Mouse (Mus musculus): Measurements from ENCODE around the gene Zfp866. TPM values are rescaled to one million over a fixed set of nuclear protein-coding genes. Genes with fewer than 3 reads are reported as not detected.
A peak's percentile ranks its signal among the peaks of the same experiment; 100 is the strongest.

Gene Zfp866
- polyA plus RNA-seq, 1 experiment from 2014 or later: 16.7 TPM

DNA sequence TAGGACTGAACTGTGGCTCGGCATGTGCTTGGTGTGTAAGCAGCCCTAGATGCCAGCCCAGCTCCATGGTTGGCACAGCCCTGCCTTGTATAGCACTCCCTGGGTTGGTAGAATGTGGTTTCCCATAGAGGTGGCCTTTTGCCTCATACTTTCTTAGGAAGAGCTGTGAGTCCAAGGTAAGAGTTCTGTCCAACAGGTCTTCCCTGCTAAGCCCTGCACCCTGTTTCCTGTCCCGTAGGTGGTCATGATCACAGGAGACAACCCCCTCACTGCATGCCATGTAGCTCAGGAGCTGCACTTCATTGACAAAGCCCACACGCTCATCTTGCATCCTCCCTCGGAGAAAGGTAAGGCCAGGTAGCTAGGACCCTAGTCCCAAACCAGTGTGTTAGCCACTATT is 10.8 kb upstream of the Zfp866 start:
- peaks cover 52% of the 10 kb centered on the region for H3K36me3 ChIP-seq (ENCODE audit: control insufficient read depth, insufficient read depth, low read length)
- ATAC-seq: no peak
- WGBS: 91% methylated on average over 4 of the region's 4 CpGs

DNA sequence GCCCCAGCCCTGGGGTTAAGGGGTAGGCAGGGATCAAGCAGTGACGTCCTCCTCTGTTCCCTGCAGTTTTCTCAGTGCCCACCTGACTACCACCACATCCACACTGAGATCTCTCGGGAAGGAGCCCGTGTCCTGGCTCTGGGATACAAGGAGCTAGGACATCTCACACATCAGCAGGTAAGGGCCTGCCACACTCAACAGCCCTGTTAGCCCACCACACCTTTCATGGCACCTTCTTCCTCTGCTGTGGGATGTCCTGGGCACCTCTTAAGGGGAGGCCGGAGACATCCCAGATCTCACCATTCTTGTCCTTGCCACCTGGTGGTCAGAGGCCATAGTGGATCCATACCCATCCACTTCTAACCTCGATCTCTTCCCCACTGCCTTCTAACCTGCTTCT is 9.0 kb upstream of the Zfp866 start:
- Histone ChIP-seq H3K27me3 (replicated peaks; ENCODE audit: control insufficient read depth, insufficient read depth, low read length) (no peaks in the 10 kb centered on the region), H3K4me1 (ENCODE audit: control insufficient read depth, insufficient read depth, low read length) (no peaks in the 10 kb centered on the region), H3K4me3 (ENCODE audit: low read length) (no peak overlapping the region), H3K9ac (ENCODE audit: low read depth, low read length) (no peak overlapping the region), H3K4me2 (ENCODE audit: low read depth, low read length) (no peak overlapping the region), H3K36me3 (ENCODE audit: control insufficient read depth, insufficient read depth, low read length) (peaks cover 46% of the 10 kb centered on the region), H3K27ac (ENCODE audit: low read length) (no peak overlapping the region), H3K9me3 (ENCODE audit: control insufficient read depth, low read length) (no peaks in the 10 kb centered on the region)
- WGBS: 90% methylated on average over 5 of the region's 5 CpGs
- ATAC-seq: no peak

More for the DNA sequence above, 10.8 kb upstream of the Zfp866 start:
- no peak overlapping the region for H3K4me2 ChIP-seq (ENCODE audit: low read depth, low read length)
- no peak overlapping the region for H3K27ac ChIP-seq (ENCODE audit: low read length)
- no peaks in the 10 kb centered on the region for H3K4me1 ChIP-seq (ENCODE audit: control insufficient read depth, insufficient read depth, low read length)
- no peak overlapping the region for H3K4me3 ChIP-seq (ENCODE audit: low read length)
- H3K9me3 ChIP-seq (ENCODE audit: control insufficient read depth, low read length): no peaks in the 10 kb centered on the region
- no peak overlapping the region for H3K9ac ChIP-seq (ENCODE audit: low read depth, low read length)
- H3K27me3 ChIP-seq (replicated peaks; ENCODE audit: control insufficient read depth, insufficient read depth, low read length): no peaks in the 10 kb centered on the region

DNA sequence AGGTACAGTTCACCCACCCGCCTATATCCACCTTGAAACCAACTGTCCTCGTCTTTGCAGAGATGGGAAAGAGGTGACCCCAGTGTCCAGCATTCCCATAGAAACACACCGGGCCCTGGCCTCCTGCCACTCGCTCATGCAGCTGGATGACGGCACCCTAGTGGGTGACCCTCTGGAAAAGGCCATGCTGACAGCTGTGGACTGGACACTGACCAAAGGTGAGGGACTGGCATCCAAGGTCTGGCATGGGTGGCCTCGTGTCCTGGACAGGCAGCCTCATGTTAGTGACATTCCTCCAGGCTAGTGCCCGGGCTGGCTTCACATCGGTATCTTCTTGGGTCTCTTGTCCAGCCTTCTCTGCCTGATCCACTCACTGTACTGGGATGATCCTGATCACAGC is 8.3 kb upstream of the Zfp866 start:
- Histone ChIP-seq H3K4me2 (ENCODE audit: low read depth, low read length) (no peak overlapping the region), H3K36me3 (ENCODE audit: control insufficient read depth, insufficient read depth, low read length) (peaks cover 46% of the 10 kb centered on the region), H3K4me1 (ENCODE audit: control insufficient read depth, insufficient read depth, low read length) (no peaks in the 10 kb centered on the region), H3K9me3 (ENCODE audit: control insufficient read depth, low read length) (no peaks in the 10 kb centered on the region), H3K27ac (ENCODE audit: low read length) (no peak overlapping the region), H3K27me3 (replicated peaks; ENCODE audit: control insufficient read depth, insufficient read depth, low read length) (no peaks in the 10 kb centered on the region), H3K4me3 (ENCODE audit: low read length) (no peak overlapping the region), H3K9ac (ENCODE audit: low read depth, low read length) (no peak overlapping the region)
- no peak for ATAC-seq
- 94% methylated on average over 8 of the region's 8 CpGs for WGBS

DNA sequence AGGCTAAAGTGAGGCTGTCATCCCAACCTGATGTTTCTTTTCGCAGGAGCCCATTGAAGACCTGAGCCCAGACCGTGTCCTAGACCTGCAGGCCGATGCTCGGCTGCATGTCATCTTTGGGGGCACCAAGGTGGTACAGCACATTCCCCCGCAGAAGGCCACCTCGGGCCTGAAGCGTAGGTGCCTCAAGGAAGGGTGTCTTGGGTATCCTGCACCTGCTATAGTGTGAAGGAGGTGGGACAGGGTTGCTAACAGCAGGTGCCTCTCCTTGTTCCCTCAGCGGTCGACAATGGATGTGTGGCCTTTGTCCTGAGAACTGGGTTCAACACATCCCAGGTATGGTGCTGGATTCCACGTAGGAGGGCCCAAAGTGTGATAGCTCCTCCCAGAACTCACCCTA is 6.7 kb upstream of the Zfp866 start:
- Histone ChIP-seq H3K27ac (ENCODE audit: low read length) (no peak overlapping the region), H3K9ac (ENCODE audit: low read depth, low read length) (no peak overlapping the region), H3K4me3 (ENCODE audit: low read length) (no peak overlapping the region), H3K36me3 (ENCODE audit: control insufficient read depth, insufficient read depth, low read length) (peaks cover 39% of the 10 kb centered on the region), H3K4me2 (ENCODE audit: low read depth, low read length) (no peak overlapping the region), H3K9me3 (ENCODE audit: control insufficient read depth, low read length) (no peaks in the 10 kb centered on the region), H3K4me1 (ENCODE audit: control insufficient read depth, insufficient read depth, low read length) (peaks cover 9% of the 10 kb centered on the region), H3K27me3 (replicated peaks; ENCODE audit: control insufficient read depth, insufficient read depth, low read length) (no peaks in the 10 kb centered on the region)
- 91% methylated on average over 10 of the region's 10 CpGs for WGBS
- ATAC-seq: no peak

DNA sequence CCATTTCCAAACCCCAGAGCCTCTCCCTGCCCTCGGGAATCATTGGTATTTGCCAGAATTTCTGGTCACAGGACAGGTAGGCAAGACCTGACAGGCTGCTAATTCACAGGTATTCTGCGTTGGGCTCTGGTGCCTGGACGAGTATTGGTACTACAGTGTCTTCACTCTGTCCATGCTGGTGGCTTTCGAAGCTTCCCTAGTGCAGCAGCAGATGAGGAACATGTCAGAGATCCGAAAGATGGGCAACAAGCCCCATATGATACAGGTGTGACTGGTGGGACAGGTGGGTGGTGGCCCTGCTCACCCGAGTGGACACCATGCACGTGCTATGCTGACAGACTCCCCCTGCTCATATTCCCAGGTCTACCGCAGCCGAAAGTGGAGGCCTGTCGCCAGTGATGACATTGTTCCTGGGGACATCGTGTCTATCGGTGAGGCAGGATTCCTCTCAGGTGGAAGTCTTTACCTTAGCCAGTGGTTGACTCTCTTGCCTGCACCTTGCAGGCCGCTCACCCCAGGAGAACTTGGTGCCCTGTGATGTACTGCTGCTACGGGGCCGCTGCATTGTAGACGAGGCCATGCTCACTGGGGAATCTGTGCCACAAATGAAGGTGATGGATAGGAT is 5.9 kb upstream of the Zfp866 start:
- peaks cover 30% of the 10 kb centered on the region for H3K36me3 ChIP-seq (ENCODE audit: control insufficient read depth, insufficient read depth, low read length)
- peaks cover 16% of the 10 kb centered on the region for H3K4me1 ChIP-seq (ENCODE audit: control insufficient read depth, insufficient read depth, low read length)
- no peaks in the 10 kb centered on the region for H3K27me3 ChIP-seq (replicated peaks; ENCODE audit: control insufficient read depth, insufficient read depth, low read length)
- H3K9ac ChIP-seq (ENCODE audit: low read depth, low read length): no peak overlapping the region
- WGBS: 97% methylated on average over 16 of the region's 16 CpGs
- no peak overlapping the region for H3K27ac ChIP-seq (ENCODE audit: low read length)
- H3K4me3 ChIP-seq (ENCODE audit: low read length): no peak overlapping the region
- no peaks in the 10 kb centered on the region for H3K9me3 ChIP-seq (ENCODE audit: control insufficient read depth, low read length)
- no peak overlapping the region for H3K4me2 ChIP-seq (ENCODE audit: low read depth, low read length)
- no peak for ATAC-seq

DNA sequence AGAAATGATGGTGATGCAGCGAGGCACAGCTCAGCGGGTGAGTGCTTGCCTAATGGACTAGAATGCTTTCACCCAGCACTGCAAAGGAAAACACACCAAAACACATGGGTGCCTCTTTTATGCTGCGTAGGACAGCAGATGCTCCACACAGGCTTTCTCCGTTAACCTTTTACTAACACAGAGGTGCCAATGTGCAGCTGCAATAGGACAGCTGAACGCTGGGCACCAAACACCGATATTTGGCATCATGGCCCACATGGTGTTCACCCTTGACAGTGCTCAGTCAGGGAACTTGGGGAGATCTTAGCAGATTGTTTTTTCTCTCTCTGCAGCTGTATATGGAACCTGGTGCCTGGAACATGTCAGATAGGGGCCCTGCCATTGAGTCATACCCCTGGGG is 3.9 kb upstream of the Zfp866 start:
- Histone ChIP-seq H3K27me3 (replicated peaks; ENCODE audit: control insufficient read depth, insufficient read depth, low read length) (no peaks in the 10 kb centered on the region), H3K27ac (ENCODE audit: low read length) (no peak overlapping the region), H3K4me3 (ENCODE audit: low read length) (no peak overlapping the region), H3K9me3 (ENCODE audit: control insufficient read depth, low read length) (no peaks in the 10 kb centered on the region), H3K4me2 (ENCODE audit: low read depth, low read length) (no peak overlapping the region), H3K36me3 (ENCODE audit: control insufficient read depth, insufficient read depth, low read length) (peaks cover 24% of the 10 kb centered on the region), H3K4me1 (ENCODE audit: control insufficient read depth, insufficient read depth, low read length) (peaks cover 19% of the 10 kb centered on the region), H3K9ac (ENCODE audit: low read depth, low read length) (no peak overlapping the region)
- no peak for ATAC-seq
- WGBS: 94% methylated on average over 6 of the region's 6 CpGs

DNA sequence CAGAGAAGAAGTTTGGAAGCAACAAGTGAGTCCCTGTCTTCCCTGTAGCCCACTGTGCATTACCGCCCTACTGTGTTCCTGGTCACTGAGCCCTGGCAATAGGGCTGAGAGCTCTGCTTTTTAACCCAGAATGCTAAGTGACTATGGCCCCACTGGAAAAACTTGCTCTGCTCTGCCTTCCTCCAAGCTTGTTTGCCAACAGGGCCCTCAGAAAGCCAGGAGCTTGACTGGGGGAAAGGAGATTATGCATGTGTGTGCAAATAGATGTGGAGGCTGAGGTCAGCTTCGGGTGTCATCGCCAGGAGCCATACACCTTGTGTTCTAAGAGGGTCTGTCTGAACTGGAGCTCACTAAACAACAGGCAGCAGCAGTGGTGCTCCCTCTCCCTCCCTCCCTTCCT is 3.1 kb upstream of the Zfp866 start:
- Histone ChIP-seq H3K9ac (ENCODE audit: low read depth, low read length) (no peak overlapping the region), H3K4me1 (ENCODE audit: control insufficient read depth, insufficient read depth, low read length) (peaks cover 19% of the 10 kb centered on the region), H3K27me3 (replicated peaks; ENCODE audit: control insufficient read depth, insufficient read depth, low read length) (no peaks in the 10 kb centered on the region), H3K4me3 (ENCODE audit: low read length) (no peak overlapping the region), H3K27ac (ENCODE audit: low read length) (no peak overlapping the region), H3K9me3 (ENCODE audit: control insufficient read depth, low read length) (no peaks in the 10 kb centered on the region), H3K36me3 (ENCODE audit: control insufficient read depth, insufficient read depth, low read length) (peaks cover 24% of the 10 kb centered on the region), H3K4me2 (ENCODE audit: low read depth, low read length) (no peak overlapping the region)
- ATAC-seq: no peak
- 83% methylated on average over 3 of the region's 3 CpGs for WGBS

DNA sequence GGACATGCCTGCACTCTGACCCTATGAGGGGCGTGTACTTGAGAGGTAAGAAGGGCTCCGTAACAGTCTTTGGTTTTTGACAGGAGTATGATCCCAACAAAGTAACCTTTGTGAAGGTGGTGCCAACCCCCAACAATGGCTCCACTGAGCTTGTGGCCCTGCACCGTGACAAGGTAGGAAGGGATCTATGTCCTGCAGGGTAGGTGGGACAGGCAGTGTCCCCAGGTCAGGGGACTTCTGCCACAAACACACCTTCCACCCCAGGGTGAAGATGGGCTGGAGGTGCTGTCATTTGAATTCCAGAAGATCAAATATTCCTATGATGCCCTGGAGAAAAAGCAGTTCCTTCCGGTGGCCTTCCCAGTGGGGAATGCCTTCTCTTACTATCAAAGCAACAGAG is 2.7 kb upstream of the Zfp866 start:
- no peaks in the 10 kb centered on the region for H3K9me3 ChIP-seq (ENCODE audit: control insufficient read depth, low read length)
- H3K4me1 ChIP-seq (ENCODE audit: control insufficient read depth, insufficient read depth, low read length): peaks cover 19% of the 10 kb centered on the region
- no peaks in the 10 kb centered on the region for H3K27me3 ChIP-seq (replicated peaks; ENCODE audit: control insufficient read depth, insufficient read depth, low read length)
- H3K36me3 ChIP-seq (ENCODE audit: control insufficient read depth, insufficient read depth, low read length): peaks cover 20% of the 10 kb centered on the region
- H3K9ac ChIP-seq (ENCODE audit: low read depth, low read length): no peak overlapping the region
- 92% methylated on average over 4 of the region's 4 CpGs for WGBS
- no peak overlapping the region for H3K4me2 ChIP-seq (ENCODE audit: low read depth, low read length)
- H3K27ac ChIP-seq (ENCODE audit: low read length): no peak overlapping the region
- no peak overlapping the region for H3K4me3 ChIP-seq (ENCODE audit: low read length)
- ATAC-seq: no peak

DNA sequence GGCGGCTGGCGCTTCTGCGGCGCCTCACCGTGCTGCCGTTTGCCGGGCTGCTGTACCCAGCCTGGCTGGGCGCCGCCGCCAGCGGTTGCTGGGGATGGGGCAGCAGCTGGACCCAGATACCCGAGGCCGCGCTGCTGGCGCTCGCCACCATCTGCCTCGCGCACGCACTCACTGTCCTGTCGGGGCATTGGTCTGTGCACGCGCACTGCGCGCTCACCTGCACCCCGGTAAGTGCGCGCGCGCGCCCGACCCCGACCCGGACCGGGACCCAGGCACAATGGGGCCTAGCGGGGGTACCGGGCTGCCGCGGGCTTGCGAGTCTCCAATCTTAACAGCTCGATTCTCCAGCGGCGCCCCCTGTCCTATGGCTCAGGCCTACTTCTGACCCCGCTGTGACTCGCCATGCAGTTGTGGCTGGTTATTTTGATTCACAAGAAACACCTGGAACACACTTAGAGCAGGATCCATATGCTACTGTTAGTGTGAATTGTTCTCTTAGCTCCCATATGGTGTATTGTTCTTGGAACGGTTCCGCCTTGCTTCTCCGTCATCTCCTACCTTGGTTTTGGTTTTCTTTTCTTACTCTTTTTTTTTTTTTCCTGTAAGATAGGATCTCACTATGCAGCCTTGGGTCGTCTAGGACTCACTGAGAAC is 564 bp upstream of the Zfp866 start:
- H3K27me3 ChIP-seq (replicated peaks; ENCODE audit: control insufficient read depth, insufficient read depth, low read length): no peaks in the 10 kb centered on the region
- H3K36me3 ChIP-seq (ENCODE audit: control insufficient read depth, insufficient read depth, low read length): 0 out of 2 replicates have a peak, but pooled peaks cover 7% of the 10 kb centered on the region
- peak overlapping the region; percentile 94 for H3K9ac ChIP-seq (ENCODE audit: low read depth, low read length)
- ATAC-seq: peak; percentile 76
- peak overlapping the region; percentile 62 for H3K4me2 ChIP-seq (ENCODE audit: low read depth, low read length)
- H3K4me3 ChIP-seq (ENCODE audit: low read length): peak overlapping the region; percentile 100
- under 1% methylated on average over 48 of the region's 48 CpGs for WGBS
- H3K27ac ChIP-seq (ENCODE audit: low read length): peak overlapping the region; percentile 90
- H3K4me1 ChIP-seq (ENCODE audit: control insufficient read depth, insufficient read depth, low read length): peaks cover 19% of the 10 kb centered on the region
- H3K9me3 ChIP-seq (ENCODE audit: control insufficient read depth, low read length): no peaks in the 10 kb centered on the region

Measured in intestine, embryonic 16.5 days (tissue).